Mouse (Mus musculus): ENCODE results near the gene Abhd5. TPM values are rescaled to one million over a fixed set of nuclear protein-coding genes. Genes with fewer than 3 reads are reported as not detected.

Gene Abhd5
- polyA plus RNA-seq (2017; shearing (Covaris generic)): 18.0 TPM

DNA sequence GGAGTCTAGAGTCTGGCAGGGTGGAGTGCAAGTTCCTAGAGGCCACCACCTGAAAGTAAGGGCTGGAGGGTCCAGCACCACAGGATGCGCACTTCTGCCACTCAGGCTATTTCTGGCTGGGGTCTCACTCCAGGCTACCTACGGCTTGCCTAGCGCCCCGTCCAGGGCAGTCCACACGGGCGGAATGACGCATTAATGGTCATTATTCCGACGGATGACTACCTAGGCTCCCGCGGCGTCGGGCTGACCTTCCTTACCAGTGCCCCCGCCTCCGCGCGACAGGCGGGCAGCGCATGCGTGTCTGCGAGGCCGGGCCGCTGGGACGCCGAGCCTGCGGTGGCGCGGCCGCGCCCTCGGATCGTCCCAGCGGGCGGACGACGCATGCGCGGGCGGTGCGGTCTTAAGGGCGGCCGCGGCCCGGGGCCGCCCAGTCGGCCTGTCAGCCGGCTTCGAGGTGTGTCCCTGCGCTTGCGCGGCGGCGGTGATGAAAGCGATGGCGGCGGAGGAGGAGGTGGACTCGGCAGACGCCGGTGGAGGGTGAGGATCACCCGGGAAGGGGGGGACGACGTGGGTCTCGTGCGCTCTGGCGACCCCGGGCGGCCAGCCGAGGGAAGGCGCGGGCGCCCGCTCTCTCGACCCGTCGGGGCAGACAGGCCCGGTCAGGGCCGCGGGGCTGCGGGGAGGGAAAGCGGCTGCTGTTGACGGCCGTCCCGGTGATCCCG lies at the start of gene Abhd5:
Gene Abhd5 (plus strand): TSS at position 306 of the 722 bp plus-strand sequence.

Other genes starting within 250 kb of the Abhd5 start
- gene Snrk, start 234.3 kb upstream of the Abhd5 start, polyA plus RNA-seq (2017; shearing (Covaris generic)): 113 TPM
- gene Ano10, start 57.2 kb upstream of the Abhd5 start, polyA plus RNA-seq (2017; shearing (Covaris generic)): 31.6 TPM